Mouse (Mus musculus): ENCODE results near the gene Grik5. TPM values are rescaled to one million over a fixed set of nuclear protein-coding genes. Genes with fewer than 3 reads are reported as not detected.

The Grik5 gene
- polyA plus RNA-seq (2012; rRNA removed), result 155 and 186 TPM in 2 replicates

DNA sequence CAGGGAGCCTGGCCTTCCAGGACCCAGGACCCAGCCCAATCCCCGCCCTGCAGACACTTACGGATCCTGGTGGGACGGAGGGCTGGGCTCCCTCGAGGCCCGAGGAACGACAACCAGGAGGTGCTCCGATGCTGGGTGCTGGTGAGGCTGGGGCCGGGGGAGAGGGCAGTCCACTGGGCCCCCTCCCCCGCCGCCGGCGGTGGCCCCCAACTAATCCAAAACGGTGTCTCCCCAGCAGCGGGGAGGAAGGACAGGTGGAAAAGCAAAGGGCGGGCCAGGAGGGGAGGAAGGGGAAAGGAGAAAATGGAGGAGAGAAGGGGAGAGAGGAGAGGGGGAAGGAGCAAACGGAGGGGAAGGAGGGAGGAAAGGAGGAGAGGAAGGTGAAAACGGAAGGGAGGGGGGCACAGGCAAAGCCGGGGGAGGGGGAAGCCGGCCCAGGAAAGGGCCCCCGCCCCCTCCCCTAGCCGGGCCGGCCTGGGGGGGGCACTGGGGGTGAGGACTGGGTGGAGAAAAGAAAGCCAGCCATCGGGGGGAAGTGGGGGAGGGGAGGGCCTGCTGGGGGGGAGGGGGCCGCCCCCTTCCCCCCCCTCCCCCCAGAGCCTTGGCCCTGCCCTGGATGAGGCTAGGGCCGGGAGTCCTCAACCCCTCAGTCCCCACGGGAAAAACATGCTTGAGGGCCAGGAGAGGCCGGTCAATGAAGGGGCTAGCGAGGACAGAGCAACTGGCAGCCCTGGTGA, at the start of gene Grik5, which contains the start of gene Zfp574:
TSS of gene Grik5 (minus strand) at position 368 of the 737 bp plus-strand sequence.
TSS of gene Zfp574 (plus strand) at position 589 of the 737 bp plus-strand sequence.
- no peak for TF ChIP-seq CTCF (IDR thresholded peaks at IDR 0.05; ENCODE audit: borderline replicate concordance, extremely low read depth, insufficient read depth, insufficient read length)
- TF ChIP-seq POLR2A (IDR thresholded peaks at IDR 0.05; ENCODE audit: borderline replicate concordance, extremely low read depth, insufficient read depth, insufficient read length, poor library complexity, severe bottlenecking), result no peak
- DNase-seq (ENCODE audit: low read depth), result no peak

- no peak for TF ChIP-seq CTCF (IDR thresholded peaks at IDR 0.05; ENCODE audit: borderline replicate concordance, extremely low read depth, insufficient read depth, insufficient read length)
- TF ChIP-seq POLR2A (IDR thresholded peaks at IDR 0.05; ENCODE audit: borderline replicate concordance, extremely low read depth, insufficient read depth, insufficient read length, poor library complexity, severe bottlenecking), result no peak
- no peak for DNase-seq (ENCODE audit: low read depth)
These were observed 49.2 kb upstream of the Grik5 start for GRCm38 (mm10) chr7:25121240-25121786.

DNA sequence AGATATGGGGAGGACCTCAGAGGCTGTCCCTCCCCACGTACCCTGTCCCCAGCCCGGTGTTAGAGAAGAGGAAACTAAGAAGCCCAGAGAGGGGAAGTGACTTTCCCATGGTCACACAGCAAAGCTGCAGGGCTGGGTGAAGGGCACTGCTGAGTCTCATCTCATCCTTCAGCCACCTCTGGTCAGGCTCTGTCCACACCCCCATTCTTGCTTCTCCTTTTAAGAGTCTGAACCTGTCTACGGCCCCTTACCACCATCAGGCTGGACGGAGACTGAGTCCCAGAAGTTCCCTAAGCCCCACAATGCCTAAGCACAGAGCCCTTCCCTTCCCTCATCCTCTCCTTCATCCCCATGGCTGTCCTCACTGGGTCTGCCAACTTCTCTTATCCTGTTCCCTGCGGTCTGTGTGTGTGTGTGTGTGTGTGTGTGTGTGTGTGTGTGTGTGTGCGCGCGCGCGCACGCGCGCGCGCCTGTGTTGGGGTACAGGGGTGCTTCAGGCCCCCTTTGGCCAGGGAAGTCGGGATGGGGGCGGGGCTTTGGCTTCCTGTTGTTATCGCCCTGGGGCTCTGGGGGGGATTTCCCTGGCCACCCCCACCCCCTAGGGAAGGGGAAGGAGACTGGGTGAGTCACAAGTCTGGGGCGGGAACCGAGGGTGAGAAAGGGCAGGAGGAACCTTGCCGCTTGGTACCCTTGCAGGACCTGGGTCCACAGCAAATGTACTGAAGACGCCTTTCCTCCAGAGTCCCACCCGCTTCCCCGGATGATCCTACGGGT, 48.1 kb upstream of the Grik5 start:
- no peak for TF ChIP-seq POLR2A (IDR thresholded peaks at IDR 0.05; ENCODE audit: borderline replicate concordance, extremely low read depth, insufficient read depth, insufficient read length, poor library complexity, severe bottlenecking)
- TF ChIP-seq CTCF (IDR thresholded peaks at IDR 0.05; ENCODE audit: borderline replicate concordance, extremely low read depth, insufficient read depth, insufficient read length), result no peak
- DNase-seq (ENCODE audit: low read depth), result no peak

- no peak for DNase-seq (ENCODE audit: low read depth)
- TF ChIP-seq CTCF (IDR thresholded peaks at IDR 0.05; ENCODE audit: borderline replicate concordance, extremely low read depth, insufficient read depth, insufficient read length) (no peak), POLR2A (IDR thresholded peaks at IDR 0.05; ENCODE audit: borderline replicate concordance, extremely low read depth, insufficient read depth, insufficient read length, poor library complexity, severe bottlenecking) (no peak)
These were observed 40.9 kb upstream of the Grik5 start for GRCm38 (mm10) chr7:25112956-25113603.

- TF ChIP-seq POLR2A (IDR thresholded peaks at IDR 0.05; ENCODE audit: borderline replicate concordance, extremely low read depth, insufficient read depth, insufficient read length, poor library complexity, severe bottlenecking), result no peak
- no peak for TF ChIP-seq CTCF (IDR thresholded peaks at IDR 0.05; ENCODE audit: borderline replicate concordance, extremely low read depth, insufficient read depth, insufficient read length)
- DNase-seq (ENCODE audit: low read depth), result peak; percentile 36
These were observed 40.2 kb upstream of the Grik5 start for GRCm38 (mm10) chr7:25112178-25112955.

DNA sequence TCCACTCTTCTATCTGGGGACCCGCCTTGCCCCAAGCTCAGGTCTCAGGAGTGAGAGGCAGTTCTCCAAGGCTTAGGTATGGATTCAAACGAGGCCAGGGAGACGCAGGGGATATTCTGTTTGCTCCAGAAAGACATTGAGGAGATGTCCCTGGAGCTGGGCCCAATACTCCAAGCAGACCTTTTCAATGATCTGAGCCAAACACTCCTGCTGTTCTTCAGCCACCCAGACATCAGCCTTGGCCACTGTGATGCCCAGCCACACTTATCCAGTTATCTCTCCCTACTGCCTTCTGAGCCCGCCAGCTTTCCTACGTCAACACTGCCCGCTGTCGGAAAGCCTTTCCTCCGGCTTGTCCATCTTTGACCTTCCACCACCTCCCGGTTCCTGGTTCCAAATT, 38.2 kb upstream of the Grik5 start:
- no peak for DNase-seq (ENCODE audit: low read depth)

GRCm38 (mm10) chr7:25109355-25109754, 37.2 kb upstream of the Grik5 start:
- DNase-seq (ENCODE audit: low read depth), result no peak
- no peak for TF ChIP-seq CTCF (IDR thresholded peaks at IDR 0.05; ENCODE audit: borderline replicate concordance, extremely low read depth, insufficient read depth, insufficient read length)
- TF ChIP-seq POLR2A (IDR thresholded peaks at IDR 0.05; ENCODE audit: borderline replicate concordance, extremely low read depth, insufficient read depth, insufficient read length, poor library complexity, severe bottlenecking), result no peak

More for the DNA sequence above, 38.2 kb upstream of the Grik5 start:
- TF ChIP-seq POLR2A (IDR thresholded peaks at IDR 0.05; ENCODE audit: borderline replicate concordance, extremely low read depth, insufficient read depth, insufficient read length, poor library complexity, severe bottlenecking), result no peak

DNA sequence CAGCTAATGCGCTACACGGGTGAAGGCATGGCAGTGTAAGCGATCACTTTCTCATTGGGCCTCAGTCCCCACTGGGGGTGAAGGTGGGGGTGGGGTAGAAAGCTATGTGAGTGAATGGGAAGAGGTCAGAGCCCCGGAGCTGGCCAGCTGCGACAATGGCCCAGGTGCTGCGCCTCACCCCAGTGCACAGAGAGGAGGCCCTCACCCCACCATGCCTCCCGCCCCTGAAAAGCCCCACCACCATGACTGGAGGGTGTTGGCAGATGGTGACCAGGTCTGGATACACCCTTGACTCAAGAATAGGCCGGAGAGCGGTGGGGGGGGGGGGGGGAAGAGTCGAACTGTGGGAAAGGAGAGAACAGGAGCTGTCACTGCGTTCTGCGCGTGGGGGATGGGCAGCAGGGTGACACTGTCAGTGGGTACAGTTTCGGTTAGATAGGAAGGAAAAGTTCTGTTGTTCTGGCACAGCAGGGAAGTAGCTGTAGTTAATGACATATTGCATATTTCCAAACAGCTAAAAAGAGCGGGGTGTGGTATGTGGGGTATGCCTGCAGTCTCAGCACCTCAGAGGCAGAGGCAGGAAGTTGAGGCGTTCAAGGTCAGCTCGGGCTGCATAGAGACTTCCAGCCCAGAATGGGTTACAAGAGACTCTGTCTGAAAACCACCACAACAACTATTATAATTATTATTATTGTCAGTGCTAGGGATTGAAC, 34.8 kb upstream of the Grik5 start:
- DNase-seq (ENCODE audit: low read depth), result no peak
- TF ChIP-seq CTCF (IDR thresholded peaks at IDR 0.05; ENCODE audit: borderline replicate concordance, extremely low read depth, insufficient read depth, insufficient read length), result no peak
- no peak for TF ChIP-seq POLR2A (IDR thresholded peaks at IDR 0.05; ENCODE audit: borderline replicate concordance, extremely low read depth, insufficient read depth, insufficient read length, poor library complexity, severe bottlenecking)

GRCm38 (mm10) chr7:25105411-25106160, 33.4 kb upstream of the Grik5 start:
- TF ChIP-seq POLR2A (IDR thresholded peaks at IDR 0.05; ENCODE audit: borderline replicate concordance, extremely low read depth, insufficient read depth, insufficient read length, poor library complexity, severe bottlenecking) (no peak), CTCF (IDR thresholded peaks at IDR 0.05; ENCODE audit: borderline replicate concordance, extremely low read depth, insufficient read depth, insufficient read length) (peak; percentile 98)
- peak; percentile 88 for DNase-seq (ENCODE audit: low read depth)

Measured in brain, embryonic 14.5 days (tissue).